Mouse (Mus musculus) heart, postnatal 0 days (tissue): ENCODE results near the gene Mrpl38. TPM values are rescaled to one million over a fixed set of nuclear protein-coding genes. Genes with fewer than 3 reads are reported as not detected.

Experiments used
- ATAC-seq: fragments of 200-750 bp; cut with Nextera tagmentation; 2 replicates; pipeline ENCODE4 v1.8.0; 2017; ENCODE audit warnings: low read depth, moderate number of reproducible peaks, moderate library complexity; ENCODE audit not compliant: insufficient read depth
- DNase-seq: peaks from one replicate; pipeline ENCODE4 v3.0.0-alpha.2; 2016; ENCODE audit warnings: low spot score
- H3K27ac ChIP-seq: fragments of 300-500 bp; sonication (generic); 2 replicates; pipeline ENCODE4 v1.5.1; 2014; ENCODE audit warnings: low read depth, mild to moderate bottlenecking
- H3K27me3 ChIP-seq: fragments of 300-500 bp; sonication (generic); 2 replicates; pipeline ENCODE4 v1.6.1; 2014; ENCODE audit warnings: low read length, mixed read lengths; ENCODE audit not compliant: control insufficient read depth, insufficient read depth
- H3K36me3 ChIP-seq: fragments of 300-500 bp; sonication (generic); replicated peaks from 2 replicates; pipeline ENCODE4 v1.6.1; 2014; ENCODE audit warnings: low read length, mixed read lengths; ENCODE audit not compliant: control insufficient read depth, insufficient read depth
- H3K4me1 ChIP-seq: fragments of 300-500 bp; sonication (generic); 2 replicates; pipeline ENCODE4 v1.6.1; 2014; ENCODE audit warnings: antibody characterized with exemption; ENCODE audit not compliant: control insufficient read depth, insufficient read depth
- H3K4me2 ChIP-seq: fragments of 300-500 bp; sonication (generic); 2 replicates; pipeline ENCODE4 v1.6.1; 2014; ENCODE audit warnings: low read depth, mild to moderate bottlenecking, low read length, moderate library complexity
- H3K4me3 ChIP-seq: fragments of 300-500 bp; sonication (generic); 2 replicates; pipeline ENCODE4 v1.5.1; 2014; ENCODE audit warnings: low read depth, low read length
- H3K9ac ChIP-seq: fragments of 300-500 bp; sonication (generic); replicated peaks from 2 replicates; pipeline ENCODE4 v1.6.1; 2014; ENCODE audit warnings: low read depth, low read length, mixed read lengths
- H3K9me3 ChIP-seq: fragments of 300-500 bp; sonication (generic); replicated peaks from 2 replicates; pipeline ENCODE4 v1.6.1; 2016; ENCODE audit warnings: low read length; ENCODE audit not compliant: control insufficient read depth
- CTCF ChIP-seq: IDR thresholded peaks from 2 replicates; pipeline ENCODE4 v1.5.1; 2016; ENCODE audit warnings: antibody characterized with exemption, control low read depth, low read depth
- EP300 ChIP-seq: IDR thresholded peaks from 2 replicates; pipeline ENCODE4 v1.6.1; 2016; ENCODE audit warnings: antibody characterized with exemption, low read depth
- WGBS: fragments of 180-500 bp; shearing (Covaris S2); extraction: QIAGEN DNeasy Blood & Tissue Kit; methylation state at CpG from one replicate; pipeline ENCODE4 v1.1.7; 2014; 5-methylcytosine and 5-hydroxymethylcytosine counted together
- polyA plus RNA-seq: library from polyadenylated mRNA; unstranded; fragments of >200 nt; fragmentation: Nextera tagmentation; extraction: Ambion mirVana; gene quantifications from 2 replicates; pipeline ENCODE4 v1.2.1, GENCODE M21; 2015
- total RNA-seq: library from RNA; depleted of rRNA; stranded (reverse); fragments of >200 nt; gene quantifications from 2 replicates; pipeline ENCODE4 v1.2.3, GENCODE M21; 2014; ENCODE audit warnings: low replicate concordance

The Mrpl38 gene
- total and polyA plus RNA-seq, 2 experiments from 2014 or later = 79.1 to 114 TPM

GRCm38 (mm10) chr11:116131349-116132170, 7.1 kb downstream of the Mrpl38 start:
- H3K9me3 ChIP-seq = no peaks in the 10 kb centered on the region
- H3K9ac ChIP-seq = peak overlapping the region; percentile 67; the same call in 1 of the 2 replicates
- H3K4me3 ChIP-seq = peak overlapping the region; percentile 63
- TF ChIP-seq CTCF (no peak), EP300 (no peak)
- no peaks in the 10 kb centered on the region for H3K27me3 ChIP-seq
- H3K36me3 ChIP-seq = peaks cover 22% of the 10 kb centered on the region
- ATAC-seq = no peak
- no peak for DNase-seq
- WGBS = 78% methylated on average over 15 of the region's 15 CpGs
- H3K4me1 ChIP-seq = peaks cover 23% of the 10 kb centered on the region; the same call in 1 of the 2 replicates
- peak overlapping the region; percentile 71 for H3K4me2 ChIP-seq
- peak overlapping the region; percentile 92 for H3K27ac ChIP-seq

GRCm38 (mm10) chr11:116130488-116131205, 8.0 kb downstream of the Mrpl38 start, which contains the start of gene Trim65:
Gene Trim65, minus strand, starts transcription at chr11:116131128.
- under 1% methylated on average over 64 of the region's 69 CpGs for WGBS
- peak within 1 kb of the TSS; percentile 63 for H3K4me3 ChIP-seq
- DNase-seq = peak; percentile 85
- TF ChIP-seq CTCF = peak; percentile 99
- TF ChIP-seq EP300 = peak; percentile 34
- H3K36me3 ChIP-seq = peaks cover 31% of the 10 kb centered on the region
- peak within 1 kb of the TSS; percentile 67 for H3K9ac ChIP-seq
- peak within 1 kb of the TSS; percentile 71 for H3K4me2 ChIP-seq
- no peaks in the 10 kb centered on the region for H3K27me3 ChIP-seq
- H3K9me3 ChIP-seq = no peaks in the 10 kb centered on the region
- H3K27ac ChIP-seq = peak within 1 kb of the TSS; percentile 92
- peak; percentile 86 for ATAC-seq
- H3K4me1 ChIP-seq = peaks cover 23% of the 10 kb centered on the region; the same call in 1 of the 2 replicates

GRCm38 (mm10) chr11:116129993-116130487, 8.6 kb downstream of the Mrpl38 start:
- Histone ChIP-seq H3K4me3 (peak overlapping the region; percentile 63), H3K4me2 (peak overlapping the region; percentile 71), H3K27ac (peak overlapping the region; percentile 92), H3K9me3 (no peaks in the 10 kb centered on the region), H3K36me3 (peaks cover 35% of the 10 kb centered on the region), H3K27me3 (no peaks in the 10 kb centered on the region), H3K9ac (peak overlapping the region; percentile 67), H3K4me1 (peaks cover 23% of the 10 kb centered on the region; the same call in 1 of the 2 replicates)
- no peak for TF ChIP-seq EP300
- no peak for TF ChIP-seq CTCF
- WGBS = 37% methylated on average over 8 of the region's 8 CpGs
- no peak for ATAC-seq
- no peak for DNase-seq

GRCm38 (mm10) chr11:116129091-116129790, 9.4 kb downstream of the Mrpl38 start:
- no peak for DNase-seq
- H3K9ac ChIP-seq = no peak overlapping the region
- ATAC-seq = no peak
- 80% methylated on average over 9 of the region's 9 CpGs for WGBS
- no peak for TF ChIP-seq EP300
- TF ChIP-seq CTCF = no peak
- no peaks in the 10 kb centered on the region for H3K9me3 ChIP-seq
- no peaks in the 10 kb centered on the region for H3K27me3 ChIP-seq
- H3K4me2 ChIP-seq = no peak overlapping the region
- H3K27ac ChIP-seq = no peak overlapping the region
- H3K4me3 ChIP-seq = no peak overlapping the region
- H3K36me3 ChIP-seq = peaks cover 28% of the 10 kb centered on the region
- H3K4me1 ChIP-seq = peaks cover 23% of the 10 kb centered on the region; the same call in 1 of the 2 replicates

GRCm38 (mm10) chr11:116127986-116128385, 10.7 kb downstream of the Mrpl38 start:
- H3K4me3 ChIP-seq = no peak overlapping the region
- H3K27ac ChIP-seq = no peak overlapping the region
- ATAC-seq = no peak
- H3K4me2 ChIP-seq = no peak overlapping the region
- no peaks in the 10 kb centered on the region for H3K9me3 ChIP-seq
- DNase-seq = no peak
- peaks cover 23% of the 10 kb centered on the region; the same call in 1 of the 2 replicates for H3K4me1 ChIP-seq
- H3K27me3 ChIP-seq = no peaks in the 10 kb centered on the region
- peaks cover 18% of the 10 kb centered on the region for H3K36me3 ChIP-seq
- WGBS = 73% methylated on average over 9 of the region's 9 CpGs
- TF ChIP-seq CTCF (no peak), EP300 (no peak)
- H3K9ac ChIP-seq = no peak overlapping the region
